Mouse (Mus musculus) liver, embryonic 14.5 days (tissue): Measurements from ENCODE around the gene Fam114a2. TPM values are rescaled to one million over a fixed set of nuclear protein-coding genes. Genes with fewer than 3 reads are reported as not detected.
A peak's percentile ranks its signal among the peaks of the same experiment; 100 is the strongest.

ENCODE experiments used
- ATAC-seq: fragments of 200-750 bp; cut with Nextera tagmentation; 2 replicates; pipeline ENCODE4 v1.8.0; 2017; ENCODE audit warnings: moderate number of reproducible peaks, mild to moderate bottlenecking, moderate library complexity; ENCODE audit not compliant: insufficient read depth
- DNase-seq, 3 experiments: peaks; one replicate each; pipeline ENCODE4 v3.0.0-alpha.2; 2012 to 2013; ENCODE audit warnings: low read depth in 3 of 3, low spot score in 3 of 3
- H3K27ac ChIP-seq: fragments of 300-500 bp; sonication (generic); 2 replicates; pipeline ENCODE4 v1.5.1; 2014; ENCODE audit warnings: moderate library complexity, mild to moderate bottlenecking, control low read depth, inconsistent platforms
- H3K27me3 ChIP-seq: fragments of 300-500 bp; sonication (generic); 2 replicates; pipeline ENCODE4 v1.6.1; 2014; ENCODE audit warnings: mild to moderate bottlenecking, low read length, moderate library complexity; ENCODE audit not compliant: control insufficient read depth, insufficient read depth
- H3K36me3 ChIP-seq: fragments of 300-500 bp; sonication (generic); replicated peaks from 2 replicates; pipeline ENCODE4 v1.6.1; 2014; ENCODE audit warnings: low read depth; ENCODE audit not compliant: control insufficient read depth, insufficient read depth
- H3K4me1 ChIP-seq, 2 experiments: fragments of 200-500 bp in 1 of 2; fragments of 300-500 bp in 1 of 2; sonication (generic) in 1 of 2; replicated peaks; 2 replicates each; pipeline ENCODE4 v1.6.1; 2012 to 2014; ENCODE audit warnings: antibody characterized with exemption in 1 of 2, inconsistent platforms in 1 of 2, low read length in 1 of 2; ENCODE audit not compliant: control insufficient read depth in 2 of 2, insufficient read depth in 2 of 2
- H3K4me2 ChIP-seq: fragments of 300-500 bp; sonication (generic); 2 replicates; pipeline ENCODE4 v1.6.1; 2014; ENCODE audit warnings: low read depth, mild to moderate bottlenecking, control low read depth, moderate library complexity
- H3K4me3 ChIP-seq, 2 experiments: fragments of 200-500 bp in 1 of 2; fragments of 300-500 bp in 1 of 2; sonication (generic) in 1 of 2; 2 replicates each; pipeline ENCODE4 v1.5.1; 2012 to 2014; ENCODE audit warnings: low read depth in 2 of 2, low read length in 2 of 2, mild to moderate bottlenecking in 2 of 2, control low read depth in 1 of 2, inconsistent platforms in 1 of 2, moderate library complexity in 1 of 2; ENCODE audit not compliant: insufficient read depth in 1 of 2
- H3K9ac ChIP-seq: fragments of 300-500 bp; sonication (generic); replicated peaks from 2 replicates; pipeline ENCODE4 v1.6.1; 2014; ENCODE audit warnings: mild to moderate bottlenecking, control low read depth, moderate library complexity
- H3K9me3 ChIP-seq: fragments of 300-500 bp; sonication (generic); 2 replicates; pipeline ENCODE4 v1.6.1; 2016; ENCODE audit warnings: low read length, mixed read lengths; ENCODE audit not compliant: control insufficient read depth
- CTCF ChIP-seq: IDR thresholded peaks from 2 replicates; pipeline ENCODE4 v1.5.1; 2016; ENCODE audit warnings: antibody characterized with exemption, low read depth, control low read depth
- EP300 ChIP-seq: IDR thresholded peaks from 2 replicates; pipeline ENCODE4 v1.6.1; 2016; ENCODE audit warnings: antibody characterized with exemption, low read depth
- WGBS: fragments of 180-500 bp; shearing (Covaris S2); extraction: QIAGEN DNeasy Blood & Tissue Kit; methylation state at CpG from one replicate; pipeline ENCODE4 v1.1.7; 2014; ENCODE audit not compliant: insufficient replicate concordance; 5-methylcytosine and 5-hydroxymethylcytosine counted together
- polyA plus RNA-seq, 2 experiments: library from polyadenylated mRNA; depleted of rRNA in 1 of 2; stranded (reverse) in 1 of 2; unstranded in 1 of 2; fragments of >200 nt; fragmentation: Nextera tagmentation in 1 of 2; extraction: Ambion mirVana in 1 of 2; gene quantifications; 2 replicates each; pipeline versions ENCODE4 v1.2.1 to v1.2.3; 2012 to 2014

Fam114a2 gene
- polyA plus RNA-seq, 2 experiments = 15.3 to 18.8 TPM

DNA sequence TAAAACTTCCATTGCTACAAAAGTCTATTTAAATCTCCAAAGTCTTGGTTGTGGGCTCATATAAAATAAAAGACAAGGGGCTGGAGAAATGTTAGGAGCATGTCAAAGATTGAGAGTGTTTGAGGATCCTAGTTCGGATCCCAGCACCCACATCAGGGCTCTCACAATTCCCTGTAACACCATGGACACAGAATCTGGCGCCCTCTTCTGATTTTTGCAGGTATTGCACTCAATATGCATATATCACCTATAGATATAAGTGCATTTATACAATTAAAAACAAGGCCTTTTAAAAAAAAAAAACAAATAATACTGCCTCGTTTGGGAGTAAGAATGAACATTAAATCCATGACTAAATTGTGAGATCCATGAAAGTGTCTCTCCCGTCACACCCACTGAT lies 49.7 kb downstream of the Fam114a2 start:
- 43% methylated on average over 4 of the region's 4 CpGs for WGBS
- ATAC-seq = no peak

DNA sequence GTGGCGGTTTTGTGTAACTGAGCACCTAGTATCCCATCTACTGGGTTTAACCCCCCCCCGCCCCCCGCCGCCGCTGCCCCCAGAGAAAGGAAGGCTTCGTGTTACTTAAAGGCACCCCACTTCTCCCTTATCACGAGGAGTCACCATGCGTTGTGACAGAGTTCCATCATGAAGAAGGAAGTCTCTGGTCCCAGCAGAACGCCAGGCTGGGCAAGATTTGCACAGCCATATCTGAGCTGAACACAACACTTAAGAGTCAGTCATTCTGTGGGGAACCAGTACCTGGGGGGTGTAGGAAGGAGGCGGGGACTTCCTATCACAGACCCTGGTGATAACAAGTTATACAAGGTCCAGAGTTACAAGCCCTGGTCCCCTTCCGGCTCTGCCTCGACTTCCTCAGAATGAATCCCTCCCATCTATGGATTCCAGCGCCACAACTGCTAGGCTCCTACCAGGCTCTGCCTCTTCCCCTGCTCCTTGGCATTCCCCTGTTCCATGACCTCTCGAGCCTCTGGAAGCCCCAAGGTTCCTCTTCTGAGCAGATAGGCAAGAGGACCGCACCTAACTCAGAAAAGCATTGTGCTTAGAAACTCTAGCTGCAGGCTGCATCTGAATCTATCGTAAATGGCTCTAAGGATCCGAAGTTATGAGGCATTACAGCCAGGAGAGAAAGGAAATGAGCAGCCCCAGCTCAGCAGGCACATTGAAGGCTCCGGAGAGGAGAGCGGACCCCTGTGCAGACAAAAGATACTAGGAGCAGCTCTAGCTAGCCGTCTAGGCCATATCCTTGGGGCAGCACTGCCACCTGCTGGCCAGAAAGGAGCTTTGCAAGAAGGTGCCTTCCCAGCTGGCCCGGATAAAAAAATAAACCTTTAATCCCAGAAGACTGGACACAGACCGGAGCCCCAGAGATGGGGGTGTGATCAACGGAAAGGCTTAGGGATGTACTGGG lies 51.0 kb downstream of the Fam114a2 start:
- no peak overlapping the region for H3K4me2 ChIP-seq
- H3K4me1 ChIP-seq = no peaks in the 10 kb centered on the region
- no peak overlapping the region for H3K27ac ChIP-seq
- no peak overlapping the region for H3K4me3 ChIP-seq
- peak in 2 of 3 experiments; percentile 20 to 26 for DNase-seq
- H3K9ac ChIP-seq = no peak overlapping the region
- no peaks in the 10 kb centered on the region for H3K27me3 ChIP-seq
- 29% methylated on average over 23 of the region's 23 CpGs for WGBS
- peak; percentile 89 for TF ChIP-seq CTCF
- TF ChIP-seq EP300 = no peak
- no peaks in the 10 kb centered on the region for H3K9me3 ChIP-seq
- H3K36me3 ChIP-seq = no peaks in the 10 kb centered on the region
- ATAC-seq = no peak

More for the DNA sequence above, 49.7 kb downstream of the Fam114a2 start:
- Histone ChIP-seq H3K4me3 (no peak overlapping the region), H3K9me3 (no peaks in the 10 kb centered on the region), H3K36me3 (no peaks in the 10 kb centered on the region), H3K27ac (no peak overlapping the region), H3K27me3 (no peaks in the 10 kb centered on the region), H3K4me2 (no peak overlapping the region), H3K9ac (no peak overlapping the region), H3K4me1 (no peaks in the 10 kb centered on the region)
- TF ChIP-seq EP300 = no peak
- peak; percentile 23; the same call in 1 of the 2 replicates for TF ChIP-seq CTCF
- no peak for DNase-seq

DNA sequence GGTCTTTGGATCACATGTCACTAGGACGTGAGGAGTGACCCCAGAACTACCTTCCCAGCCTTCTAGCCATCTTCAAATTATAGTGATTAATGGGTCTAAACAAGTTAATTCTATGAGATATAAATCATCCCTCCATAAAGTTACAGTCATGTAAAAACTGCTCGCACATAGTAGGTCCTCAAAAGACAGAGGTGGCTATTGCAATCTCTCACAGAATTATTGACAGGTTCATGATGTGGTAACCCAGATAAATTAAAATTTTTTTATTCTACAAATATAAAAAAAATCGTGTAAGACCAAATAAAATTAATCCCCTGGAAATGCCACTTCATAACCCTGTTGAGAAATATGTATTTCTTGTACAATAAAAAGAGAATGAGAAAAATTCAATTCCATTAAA lies 52.6 kb downstream of the Fam114a2 start:
- TF ChIP-seq CTCF = no peak
- TF ChIP-seq EP300 = no peak
- H3K27ac ChIP-seq = no peak overlapping the region

DNA sequence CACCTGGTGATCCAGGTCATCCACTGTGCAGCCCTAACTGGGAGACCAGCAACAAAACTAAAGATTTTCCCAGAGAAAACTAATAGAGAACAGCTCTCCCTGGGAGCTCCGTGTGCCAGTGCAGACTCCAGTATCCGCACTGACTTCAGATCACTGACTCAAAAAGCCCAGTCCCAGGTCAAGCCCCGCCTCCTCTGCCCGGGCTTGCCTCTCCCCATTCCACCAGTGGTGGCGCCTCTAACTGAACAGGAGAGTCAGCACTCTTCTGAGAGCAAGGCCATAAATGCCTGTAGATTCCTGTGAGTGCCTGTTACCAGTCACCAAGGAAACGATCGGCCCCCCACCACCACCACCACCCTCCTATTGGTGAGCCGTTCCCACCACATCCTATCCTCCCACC lies 53.4 kb downstream of the Fam114a2 start:
- DNase-seq (no peak), ATAC-seq (no peak)
- Histone ChIP-seq H3K9me3 (no peaks in the 10 kb centered on the region), H3K4me2 (no peak overlapping the region), H3K9ac (no peak overlapping the region), H3K27ac (no peak overlapping the region), H3K4me3 (no peak overlapping the region), H3K36me3 (no peaks in the 10 kb centered on the region), H3K4me1 (no peaks in the 10 kb centered on the region), H3K27me3 (no peaks in the 10 kb centered on the region)
- 39% methylated on average over 8 of the region's 8 CpGs for WGBS
- TF ChIP-seq CTCF (peak; percentile 29; the same call in 1 of the 2 replicates), EP300 (no peak)

More for the DNA sequence above, 52.6 kb downstream of the Fam114a2 start:
- no peaks in the 10 kb centered on the region for H3K4me1 ChIP-seq
- 57% methylated on average over 3 of the region's 3 CpGs for WGBS
- H3K4me3 ChIP-seq = no peak overlapping the region
- no peaks in the 10 kb centered on the region for H3K36me3 ChIP-seq
- H3K27me3 ChIP-seq = no peaks in the 10 kb centered on the region
- no peak for ATAC-seq
- no peak overlapping the region for H3K4me2 ChIP-seq
- DNase-seq = no peak
- H3K9me3 ChIP-seq = no peaks in the 10 kb centered on the region
- H3K9ac ChIP-seq = no peak overlapping the region

DNA sequence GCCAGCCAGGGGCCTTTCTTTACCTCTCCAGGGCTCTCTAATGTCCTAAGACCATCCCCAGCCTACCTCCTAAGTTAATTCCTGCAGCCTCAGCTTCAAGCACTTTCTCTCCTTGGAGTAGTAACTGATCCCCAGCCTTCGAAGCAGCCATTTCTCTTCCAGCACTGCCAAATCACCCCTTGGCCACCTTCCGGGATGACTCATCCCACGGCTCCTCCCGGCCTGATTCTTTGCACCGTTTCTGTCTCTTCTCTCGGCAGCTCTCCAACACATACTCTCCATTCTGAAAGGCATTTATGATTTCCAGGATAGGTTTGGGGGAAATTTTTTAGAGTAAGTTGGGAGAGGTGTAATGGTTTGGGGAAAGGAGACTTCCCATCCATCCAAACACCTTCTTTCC lies 58.7 kb downstream of the Fam114a2 start:
- H3K9me3 ChIP-seq = no peaks in the 10 kb centered on the region
- no peaks in the 10 kb centered on the region for H3K4me1 ChIP-seq
- H3K4me2 ChIP-seq = no peak overlapping the region
- WGBS = 55% methylated on average over 6 of the region's 6 CpGs
- H3K4me3 ChIP-seq = no peak overlapping the region
- TF ChIP-seq EP300 (no peak), CTCF (no peak)
- no peak overlapping the region for H3K9ac ChIP-seq
- no peak overlapping the region for H3K27ac ChIP-seq
- DNase-seq = no peak
- no peak for ATAC-seq
- H3K36me3 ChIP-seq = no peaks in the 10 kb centered on the region
- H3K27me3 ChIP-seq = no peaks in the 10 kb centered on the region
